Mouse (Mus musculus) liver, adult 2 months (tissue): ENCODE measurements at regions not wholly inside any gene's neighbourhood (a gene's known extent, or its start where the extent isn't known, plus 50 kb on each side); places are given as distances from the start of the nearest gene placed in this dataset.
A peak's percentile ranks its signal among the peaks of the same experiment; 100 is the strongest.

Experiments
- DNase-seq: peaks from one replicate; pipeline ENCODE4 v3.0.0-alpha.2; 2011; ENCODE audit warnings: low read depth, low spot score; ENCODE audit errors: extremely low read depth
- H3K27ac ChIP-seq: fragments of 200-500 bp; replicated peaks from 2 replicates; pipeline ENCODE4 v1.5.1; 2012; ENCODE audit warnings: low read depth, mild to moderate bottlenecking, control low read depth, inconsistent platforms, low read length; ENCODE audit not compliant: insufficient read depth
- H3K27me3 ChIP-seq: fragments of 200-500 bp; 2 replicates; pipeline ENCODE4 v1.6.1; 2012; ENCODE audit warnings: mild to moderate bottlenecking, moderate library complexity, low read length, inconsistent platforms; ENCODE audit not compliant: control insufficient read depth, insufficient read depth
- H3K36me3 ChIP-seq: fragments of 200-500 bp; 2 replicates; pipeline ENCODE4 v1.6.1; 2012; ENCODE audit warnings: low read length, inconsistent platforms; ENCODE audit not compliant: control insufficient read depth, insufficient read depth
- H3K4me1 ChIP-seq: fragments of 200-500 bp; 2 replicates; pipeline ENCODE4 v1.6.1; 2011; ENCODE audit warnings: low read length; ENCODE audit not compliant: control insufficient read depth, insufficient read depth
- H3K4me3 ChIP-seq: fragments of 200-500 bp; 2 replicates; pipeline ENCODE4 v1.5.1; 2011; ENCODE audit warnings: low read depth, mild to moderate bottlenecking, control low read depth, low read length, moderate library complexity; ENCODE audit not compliant: insufficient read depth
- H3K79me2 ChIP-seq: fragments of 200-500 bp; 2 replicates; pipeline ENCODE4 v1.6.1; 2012; ENCODE audit warnings: inconsistent platforms, mild to moderate bottlenecking, low read length, moderate library complexity; ENCODE audit not compliant: control insufficient read depth, insufficient read depth
- H3K9ac ChIP-seq: fragments of 200-500 bp; 2 replicates; pipeline ENCODE4 v1.6.1; 2012; ENCODE audit warnings: low read depth, mild to moderate bottlenecking, control low read depth, inconsistent platforms, low read length
- CTCF ChIP-seq: fragments of 200-500 bp; IDR thresholded peaks from 2 replicates; pipeline ENCODE4 v1.5.1; 2011; ENCODE audit warnings: low read depth, low read length, control low read depth
- POLR2A ChIP-seq: fragments of 200-500 bp; IDR thresholded peaks from 2 replicates; pipeline ENCODE4 v1.6.1; 2011; ENCODE audit warnings: low read length, control low read depth; ENCODE audit not compliant: insufficient read depth; ENCODE audit errors: extremely low read depth
- WGBS: fragments of 180-500 bp; shearing (Covaris S2); methylation state at CpG from one replicate; pipeline ENCODE4 v1.1.7; 2018; 5-methylcytosine and 5-hydroxymethylcytosine counted together

DNA sequence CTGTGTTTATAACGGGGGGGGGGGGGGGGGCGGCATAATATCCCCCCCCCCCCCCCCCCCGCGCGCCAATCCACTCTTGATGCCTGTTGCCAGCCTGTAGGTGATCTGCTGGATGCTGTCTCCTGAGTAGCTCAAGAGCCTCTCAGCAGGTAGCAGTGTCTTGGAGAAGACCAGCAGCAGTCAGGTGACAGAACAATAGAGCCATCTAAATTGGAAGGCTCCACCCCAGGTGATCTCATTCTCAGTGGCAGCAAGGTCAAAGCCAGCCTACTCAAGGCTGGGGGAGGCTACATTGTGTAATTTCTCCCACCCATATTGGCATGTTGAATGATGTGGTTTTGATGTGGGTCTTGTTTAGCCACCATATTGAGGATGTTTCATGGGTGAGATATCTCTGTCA lies 338.3 kb upstream of the Zfp804a start:
- H3K27ac ChIP-seq, result no peak overlapping the region
- no peaks in the 10 kb centered on the region for H3K27me3 ChIP-seq
- no peaks in the 10 kb centered on the region for H3K4me1 ChIP-seq
- no peak for DNase-seq
- 73% methylated on average over 2 of the region's 5 CpGs for WGBS
- no peaks in the 10 kb centered on the region for H3K36me3 ChIP-seq
- no peak for TF ChIP-seq POLR2A
- TF ChIP-seq CTCF, result no peak
- no peaks in the 10 kb centered on the region for H3K79me2 ChIP-seq
- H3K9ac ChIP-seq, result no peak overlapping the region
- H3K4me3 ChIP-seq, result no peak overlapping the region

DNA sequence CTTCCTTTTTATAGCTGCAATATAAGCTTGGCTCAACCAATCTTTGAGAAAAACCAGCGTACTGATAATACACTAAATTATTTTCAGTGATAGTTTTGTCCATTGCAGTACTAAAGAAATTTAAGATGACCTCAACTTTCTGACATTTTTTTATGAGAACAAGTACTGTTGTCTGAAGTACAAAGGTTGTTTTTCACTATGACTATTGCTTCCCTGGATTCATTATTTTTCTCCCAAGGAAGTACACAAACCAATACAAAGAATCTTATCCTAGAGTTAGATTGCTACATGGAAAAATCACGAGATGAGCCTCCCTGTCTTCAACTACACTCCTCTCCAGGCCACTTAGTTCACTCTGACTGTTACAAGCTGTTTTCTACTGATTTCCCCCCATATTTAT lies 319.5 kb upstream of the Zfp804a start:
- TF ChIP-seq POLR2A, result no peak
- no peak for TF ChIP-seq CTCF
- no peaks in the 10 kb centered on the region for H3K27me3 ChIP-seq
- no peaks in the 10 kb centered on the region for H3K79me2 ChIP-seq
- WGBS, result 54% methylated on average over 2 of the region's 2 CpGs
- H3K27ac ChIP-seq, result no peak overlapping the region
- H3K36me3 ChIP-seq, result no peaks in the 10 kb centered on the region
- H3K4me3 ChIP-seq, result no peak overlapping the region
- no peaks in the 10 kb centered on the region for H3K4me1 ChIP-seq
- no peak for DNase-seq
- H3K9ac ChIP-seq, result no peak overlapping the region

GRCm38 (mm10) chr2:81734031-81734430 lies 319.0 kb upstream of the Zfp804a start:
- 85% methylated on average over 4 of the region's 4 CpGs for WGBS
- H3K9ac ChIP-seq, result no peak overlapping the region
- H3K27ac ChIP-seq, result no peak overlapping the region
- DNase-seq, result no peak
- TF ChIP-seq CTCF, result no peak
- no peak for TF ChIP-seq POLR2A
- no peaks in the 10 kb centered on the region for H3K36me3 ChIP-seq
- H3K27me3 ChIP-seq, result no peaks in the 10 kb centered on the region
- no peak overlapping the region for H3K4me3 ChIP-seq
- H3K79me2 ChIP-seq, result no peaks in the 10 kb centered on the region
- H3K4me1 ChIP-seq, result no peaks in the 10 kb centered on the region

GRCm38 (mm10) chr2:81765778-81766177 lies 287.2 kb upstream of the Zfp804a start:
- no peak for DNase-seq
- no peaks in the 10 kb centered on the region for H3K27me3 ChIP-seq
- TF ChIP-seq POLR2A, result no peak
- TF ChIP-seq CTCF, result no peak
- WGBS, result 83% methylated on average over 2 of the region's 2 CpGs
- no peaks in the 10 kb centered on the region for H3K36me3 ChIP-seq
- H3K4me1 ChIP-seq, result no peaks in the 10 kb centered on the region
- H3K9ac ChIP-seq, result no peak overlapping the region
- H3K27ac ChIP-seq, result no peak overlapping the region
- no peaks in the 10 kb centered on the region for H3K79me2 ChIP-seq
- no peak overlapping the region for H3K4me3 ChIP-seq

GRCm38 (mm10) chr2:81783059-81783458 lies 270.0 kb upstream of the Zfp804a start:
- Histone ChIP-seq H3K27ac (no peak overlapping the region), H3K27me3 (no peaks in the 10 kb centered on the region), H3K79me2 (no peaks in the 10 kb centered on the region), H3K4me3 (no peak overlapping the region), H3K9ac (no peak overlapping the region), H3K36me3 (no peaks in the 10 kb centered on the region), H3K4me1 (no peaks in the 10 kb centered on the region)
- 44% methylated on average over 4 of the region's 4 CpGs for WGBS
- DNase-seq, result peak; percentile 37
- TF ChIP-seq POLR2A (no peak), CTCF (no peak)
